Mouse (Mus musculus) brain, embryonic 14.5 days (tissue): Measurements from ENCODE around the gene 3110009E18Rik.

Experiments used
- CTCF ChIP-seq: fragments of 200-500 bp; IDR thresholded peaks from 2 replicates; pipeline ENCODE4 v1.5.1; 2012; ENCODE audit warnings: inconsistent platforms, mild to moderate bottlenecking, moderate library complexity, borderline replicate concordance; ENCODE audit not compliant: insufficient read depth, insufficient read length; ENCODE audit errors: extremely low read depth
- POLR2A ChIP-seq: fragments of 200-500 bp; IDR thresholded peaks from 2 replicates; pipeline ENCODE4 v1.6.1; 2012; ENCODE audit warnings: mild to moderate bottlenecking, inconsistent platforms, borderline replicate concordance; ENCODE audit not compliant: poor library complexity, insufficient read depth, insufficient read length, severe bottlenecking; ENCODE audit errors: extremely low read depth

- TF ChIP-seq CTCF, result no peak
- no peak for TF ChIP-seq POLR2A
Observed at GRCm38 (mm10) chr1:120202542-120202941, 81.6 kb downstream of the 3110009E18Rik start.
